Mouse (Mus musculus): ENCODE data around the gene 4930435E12Rik. TPM values are rescaled to one million over a fixed set of nuclear protein-coding genes. Genes with fewer than 3 reads are reported as not detected.

The 4930435E12Rik gene
- total RNA-seq, 2 experiments from 2014 or later = not detected

DNA sequence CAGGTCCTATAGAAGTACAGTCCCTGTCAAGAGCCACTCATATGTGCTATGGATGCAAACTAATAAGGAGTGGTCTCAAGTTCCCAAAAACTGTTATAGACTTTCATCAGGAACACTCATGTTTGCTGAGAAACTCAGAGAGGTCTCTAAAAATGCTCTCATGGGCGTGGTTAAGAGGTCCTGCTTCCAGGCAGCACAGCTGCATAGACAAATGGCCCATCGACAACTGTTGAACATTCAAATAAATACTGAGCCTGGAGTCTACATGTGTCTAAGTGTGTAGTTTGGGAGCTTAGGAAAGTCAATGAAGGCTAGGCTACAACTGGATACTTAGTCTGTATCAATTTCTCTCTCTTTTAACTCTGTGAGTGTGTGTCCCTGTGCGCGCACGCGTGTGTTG lies 57.4 kb downstream of the 4930435E12Rik start:
- DNase-seq (ENCODE audit: low spot score in 2 of 2) = no peak

DNA sequence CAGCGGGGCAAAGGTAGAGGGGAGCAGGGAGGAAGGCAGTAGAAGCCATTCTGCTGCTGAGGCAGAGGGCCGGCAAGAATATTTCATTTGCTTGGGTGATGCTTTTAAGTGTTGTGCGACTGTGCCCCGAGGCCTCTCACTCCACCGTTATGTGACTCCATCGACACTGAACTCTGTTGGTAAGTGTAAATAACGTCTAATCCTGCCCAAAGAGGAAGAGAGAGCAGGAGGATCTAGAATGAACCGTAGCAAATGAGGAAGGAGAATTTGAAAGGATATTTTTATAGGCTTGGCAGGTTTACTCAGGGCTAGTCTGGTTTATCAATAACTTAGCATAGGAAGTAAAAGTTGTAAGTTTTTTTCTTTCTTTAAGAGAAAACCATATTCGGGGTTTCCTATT lies 59.0 kb downstream of the 4930435E12Rik start:
- DNase-seq (ENCODE audit: low spot score in 2 of 2) = no peak

DNA sequence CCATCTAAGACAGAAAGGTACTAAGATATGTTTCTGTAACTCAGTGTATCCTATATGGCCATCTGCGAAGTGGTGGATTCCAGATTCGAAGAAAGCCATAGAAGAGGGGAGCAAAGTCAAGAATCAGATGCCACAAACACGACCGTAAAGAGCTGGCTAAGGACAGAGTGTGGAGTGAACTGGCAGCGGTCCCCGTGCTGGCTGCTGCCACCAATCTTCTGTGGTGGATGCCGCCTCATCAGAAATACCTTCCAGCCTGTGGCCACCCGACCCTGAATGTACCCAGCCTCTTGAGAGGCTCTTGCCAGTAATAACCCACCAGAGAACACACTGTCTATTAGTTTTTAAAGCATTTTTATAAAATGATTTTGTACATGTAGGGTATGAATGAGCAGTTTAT lies 60.2 kb downstream of the 4930435E12Rik start:
- DNase-seq (ENCODE audit: low spot score in 2 of 2) = no peak

DNA sequence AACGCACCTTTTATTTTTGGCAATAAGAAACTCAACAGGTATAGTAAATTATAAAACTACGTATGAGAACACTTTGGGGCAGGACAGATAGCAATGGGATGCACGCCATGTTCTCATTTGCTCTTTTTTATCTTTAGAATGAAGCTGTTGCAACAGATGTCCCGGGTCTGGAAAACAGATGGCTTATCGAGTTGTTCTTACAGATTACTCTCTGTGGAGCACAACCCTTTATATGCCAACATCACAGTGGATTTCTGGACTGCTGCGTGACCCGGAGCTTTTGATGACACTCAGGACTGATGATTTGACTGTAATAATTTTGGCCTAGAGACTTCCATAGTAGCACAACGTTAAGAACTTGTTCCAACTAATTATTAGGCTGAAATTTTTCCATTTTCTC lies 60.8 kb downstream of the 4930435E12Rik start:
- DNase-seq (ENCODE audit: low spot score in 2 of 2) = no peak

DNA sequence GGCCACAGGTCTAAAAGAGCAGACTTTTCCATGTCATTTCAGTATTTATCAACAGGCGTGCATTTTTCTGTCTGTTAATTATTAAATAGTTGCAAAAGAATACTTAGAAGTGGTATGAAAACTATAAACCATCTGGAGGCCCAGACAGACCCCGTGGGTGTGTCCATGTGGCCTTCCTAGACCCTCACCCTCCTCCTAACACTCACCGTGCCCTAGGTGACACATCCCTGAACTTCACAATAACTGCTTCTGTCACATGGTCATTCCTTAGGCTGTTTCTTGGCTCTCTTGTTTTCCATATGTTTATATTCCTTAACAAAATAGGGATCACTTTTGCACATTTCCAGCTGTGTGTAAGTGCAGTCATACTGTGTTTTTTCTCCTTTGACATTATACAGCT lies 61.9 kb downstream of the 4930435E12Rik start:
- DNase-seq (ENCODE audit: low spot score in 2 of 2) = no peak

DNA sequence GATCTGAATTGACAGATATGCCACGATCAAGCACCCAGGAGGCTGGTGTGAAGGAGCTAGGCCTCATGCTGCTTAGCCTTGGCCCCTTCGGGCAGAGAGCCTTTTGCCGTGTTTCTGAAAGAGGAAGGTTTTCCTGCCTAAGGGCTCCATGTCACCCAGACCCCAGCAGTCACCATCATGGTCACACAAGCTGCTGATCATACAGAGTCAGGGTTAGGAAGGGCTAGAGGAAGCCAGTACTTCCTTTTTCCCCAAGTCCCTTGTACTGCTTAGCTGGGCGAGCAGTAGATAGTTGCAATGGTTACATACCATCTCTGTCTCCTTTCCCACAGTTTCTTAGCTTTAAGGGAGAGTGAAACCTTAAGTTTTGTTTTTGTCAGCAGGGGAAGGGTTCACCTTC lies 65.0 kb downstream of the 4930435E12Rik start:
- DNase-seq (ENCODE audit: low spot score in 2 of 2) = no peak

DNA sequence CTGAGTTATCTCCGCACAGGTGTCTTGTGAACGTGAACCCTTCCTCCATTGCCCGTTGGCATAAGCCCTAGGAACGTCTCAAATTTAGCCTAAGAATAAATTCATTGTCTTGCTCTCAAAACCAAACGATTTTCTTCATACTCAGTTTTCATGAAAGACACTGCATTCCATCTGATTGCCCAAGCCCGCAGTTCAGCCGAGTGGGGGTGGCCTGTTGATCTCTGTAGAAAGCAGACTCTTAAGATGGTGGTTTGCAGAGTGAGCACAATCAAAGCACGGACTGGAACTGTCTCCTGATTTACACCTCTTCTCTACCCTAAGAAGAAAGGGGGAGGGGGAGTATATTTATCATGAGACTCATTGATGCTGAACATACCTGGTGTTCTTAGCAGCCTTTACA lies 66.1 kb downstream of the 4930435E12Rik start:
- DNase-seq (ENCODE audit: low spot score in 2 of 2) = no peak

Other genes with a start within 250 kb of the 4930435E12Rik start
- 10 to 100 TPM; 30.1 to 31.2 TPM for gene Arhgap31, start 115.5 kb downstream of the 4930435E12Rik start, total RNA-seq (2021)
- 1 to 10 TPM; 6.8 to 8.5 TPM for gene B4galt4, start 86.5 kb downstream of the 4930435E12Rik start, total RNA-seq (2021)
- under 1 TPM in 1 of 2 experiments, not detected in 1; 0.49 TPM for gene Upk1b, start 28.4 kb downstream of the 4930435E12Rik start, total RNA-seq (2021)
- gene Igsf11, start 63.9 kb upstream of the 4930435E12Rik start, total RNA-seq (2021) = 1 to 10 TPM; 2.3 to 2.4 TPM

Measured in gastrocnemius, postnatal 4 days (tissue).